Mouse (Mus musculus) neural tube, embryonic 14.5 days (tissue): ENCODE data around the gene Vmn2r103. TPM values are rescaled to one million over a fixed set of nuclear protein-coding genes. Genes with fewer than 3 reads are reported as not detected.

Experiments used
- ATAC-seq: fragments of 200-750 bp; cut with Nextera tagmentation; 2 replicates; pipeline ENCODE4 v1.8.0; 2017; ENCODE audit warnings: low read depth, mild to moderate bottlenecking, moderate TSS enrichment, moderate library complexity
- H3K27ac ChIP-seq: fragments of 300-500 bp; sonication (generic); 2 replicates; pipeline ENCODE4 v1.5.1; 2014; ENCODE audit warnings: low read depth, mild to moderate bottlenecking, control low read depth, low read length, moderate library complexity, mixed read lengths
- H3K27me3 ChIP-seq: fragments of 300-500 bp; sonication (generic); 2 replicates; pipeline ENCODE4 v1.6.1; 2014; ENCODE audit warnings: low read length; ENCODE audit not compliant: control insufficient read depth, insufficient read depth
- H3K36me3 ChIP-seq: fragments of 300-500 bp; sonication (generic); 2 replicates; pipeline ENCODE4 v1.6.1; 2014; ENCODE audit warnings: low read length, mixed read lengths; ENCODE audit not compliant: control insufficient read depth, insufficient read depth
- H3K4me1 ChIP-seq: fragments of 300-500 bp; sonication (generic); 2 replicates; pipeline ENCODE4 v1.6.1; 2014; ENCODE audit warnings: low read length; ENCODE audit not compliant: control insufficient read depth, insufficient read depth
- H3K4me2 ChIP-seq: fragments of 300-500 bp; sonication (generic); 2 replicates; pipeline ENCODE4 v1.6.1; 2014; ENCODE audit warnings: mild to moderate bottlenecking, low read depth, low read length, control low read depth
- H3K4me3 ChIP-seq: fragments of 300-500 bp; sonication (generic); 2 replicates; pipeline ENCODE4 v1.5.1; 2014; ENCODE audit warnings: low read depth, low read length, control low read depth, mixed read lengths
- H3K9ac ChIP-seq: fragments of 300-500 bp; sonication (generic); replicated peaks from 2 replicates; pipeline ENCODE4 v1.6.1; 2014; ENCODE audit warnings: low read depth, mild to moderate bottlenecking, control low read depth, low read length, mixed read lengths
- H3K9me3 ChIP-seq: fragments of 300-500 bp; sonication (generic); 2 replicates; pipeline ENCODE4 v1.6.1; 2016; ENCODE audit warnings: low read length; ENCODE audit not compliant: control insufficient read depth
- WGBS: fragments of 180-500 bp; shearing (Covaris S2); extraction: QIAGEN DNeasy Blood & Tissue Kit; methylation state at CpG from one replicate; pipeline ENCODE4 v1.1.7; 2014; 5-methylcytosine and 5-hydroxymethylcytosine counted together
- polyA plus RNA-seq: library from polyadenylated mRNA; unstranded; fragments of >200 nt; fragmentation: Nextera tagmentation; extraction: Ambion mirVana; gene quantifications from 2 replicates; pipeline ENCODE4 v1.2.1, GENCODE M21; 2014

The Vmn2r103 gene
- not detected in 2 replicates for polyA plus RNA-seq

DNA sequence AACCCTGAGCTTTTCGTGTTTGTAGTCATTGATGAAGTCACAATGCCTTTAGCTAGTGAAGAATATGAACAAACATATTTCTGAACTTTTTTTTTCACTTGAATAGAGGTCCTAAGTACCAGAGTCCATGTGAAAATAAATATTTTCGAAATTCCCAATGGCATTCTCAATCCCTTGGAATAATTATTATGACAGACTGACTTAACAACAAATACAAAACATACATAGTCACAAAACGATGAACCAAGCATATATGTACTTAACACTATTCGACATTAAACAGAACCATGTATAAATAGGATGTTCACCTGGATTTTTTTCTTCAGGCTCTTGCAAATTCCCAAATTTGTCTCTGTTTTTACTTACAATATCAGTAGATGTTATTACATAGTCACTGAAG lies at the start of gene Vmn2r103:
Gene Vmn2r103 (plus strand): TSS at position 301 of the 400 bp plus-strand sequence.
- H3K4me1 ChIP-seq: no peaks in the 10 kb centered on the region
- no peak for ATAC-seq
- H3K9ac ChIP-seq: no peak within 1 kb of the TSS
- H3K27me3 ChIP-seq: no peaks in the 10 kb centered on the region
- 69% methylated on average over 4 of the region's 4 CpGs for WGBS
- H3K36me3 ChIP-seq: no peaks in the 10 kb centered on the region
- no peak within 1 kb of the TSS for H3K27ac ChIP-seq
- H3K4me3 ChIP-seq: no peak within 1 kb of the TSS
- H3K4me2 ChIP-seq: no peak within 1 kb of the TSS
- H3K9me3 ChIP-seq: no peaks in the 10 kb centered on the region; the same call in 1 of the 2 replicates

DNA sequence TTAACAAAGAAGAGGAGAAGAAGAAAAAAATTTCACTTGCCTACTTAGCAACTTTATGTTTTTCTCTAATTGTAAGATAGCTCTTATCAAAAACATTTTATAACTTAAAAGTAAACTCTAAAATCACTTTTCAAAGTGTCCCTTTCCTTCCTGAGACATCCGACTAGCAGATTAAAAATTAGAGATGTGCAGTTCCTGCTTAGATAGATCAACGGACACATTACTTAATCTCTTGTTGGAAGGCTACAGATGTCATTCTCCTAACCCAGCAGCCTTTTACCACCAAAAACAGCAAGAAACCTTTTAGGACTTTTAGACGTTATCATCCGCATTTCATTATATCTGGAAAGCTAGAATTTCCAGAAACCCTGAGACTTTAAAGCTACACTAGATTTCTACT lies 5.8 kb downstream of the Vmn2r103 start:
- H3K36me3 ChIP-seq: no peaks in the 10 kb centered on the region
- no peak overlapping the region for H3K9ac ChIP-seq
- no peaks in the 10 kb centered on the region for H3K4me1 ChIP-seq
- WGBS: 93% methylated on average over 4 of the region's 4 CpGs
- H3K27me3 ChIP-seq: no peaks in the 10 kb centered on the region
- H3K27ac ChIP-seq: no peak overlapping the region
- ATAC-seq: no peak
- H3K9me3 ChIP-seq: no peaks in the 10 kb centered on the region
- no peak overlapping the region for H3K4me2 ChIP-seq
- no peak overlapping the region for H3K4me3 ChIP-seq

- Histone ChIP-seq H3K4me1 (no peaks in the 10 kb centered on the region), H3K27me3 (no peaks in the 10 kb centered on the region), H3K4me3 (no peak overlapping the region), H3K27ac (no peak overlapping the region), H3K4me2 (no peak overlapping the region), H3K36me3 (no peaks in the 10 kb centered on the region), H3K9ac (no peak overlapping the region), H3K9me3 (no peaks in the 10 kb centered on the region; the same call in 1 of the 2 replicates)
- WGBS: 90% methylated on average over 1 of the region's 1 CpGs
- no peak for ATAC-seq
These were observed 16.1 kb downstream of the Vmn2r103 start for GRCm38 (mm10) chr17:19789248-19789647.

Other genes starting within 250 kb of the Vmn2r103 start
- gene Vmn2r101, start 196.1 kb upstream of the Vmn2r103 start, polyA plus RNA-seq: not detected in 2 replicates
- not detected in 2 replicates for gene Vmn2r102, start 113.0 kb upstream of the Vmn2r103 start, polyA plus RNA-seq